Mouse (Mus musculus) skeletal muscle tissue, adult 2 months (tissue): Measurements from ENCODE around the gene Ubtf.

Experiments
- DNase-seq: peaks from one replicate; pipeline ENCODE4 v3.0.0-alpha.2; 2012; ENCODE audit warnings: low read depth, low spot score

Ubtf gene

GRCm38 (mm10) chr11:102347683-102348082 lies 28.1 kb upstream of the Ubtf start:
- DNase-seq, result no peak

GRCm38 (mm10) chr11:102346926-102347325 lies 27.4 kb upstream of the Ubtf start:
- DNase-seq, result no peak

- DNase-seq, result no peak
Observed at GRCm38 (mm10) chr11:102344458-102344857, 24.9 kb upstream of the Ubtf start.

- no peak for DNase-seq
Observed at GRCm38 (mm10) chr11:102342742-102343141, 23.2 kb upstream of the Ubtf start.

- no peak for DNase-seq
Observed at GRCm38 (mm10) chr11:102341101-102341500, 21.6 kb upstream of the Ubtf start.

GRCm38 (mm10) chr11:102339624-102340023 lies 20.1 kb upstream of the Ubtf start:
- DNase-seq, result no peak

- no peak for DNase-seq
Observed at GRCm38 (mm10) chr11:102339195-102339594, 19.7 kb upstream of the Ubtf start.

- peak; percentile 63 for DNase-seq
Observed at GRCm38 (mm10) chr11:102338561-102338960, 19.0 kb upstream of the Ubtf start.

GRCm38 (mm10) chr11:102337921-102338320 lies 18.4 kb upstream of the Ubtf start:
- no peak for DNase-seq

GRCm38 (mm10) chr11:102336191-102336590 lies 16.6 kb upstream of the Ubtf start:
- no peak for DNase-seq

GRCm38 (mm10) chr11:102334973-102335700 lies 15.6 kb upstream of the Ubtf start:
- DNase-seq, result peak; percentile 33

GRCm38 (mm10) chr11:102334010-102334409 lies 14.5 kb upstream of the Ubtf start:
- DNase-seq, result no peak

GRCm38 (mm10) chr11:102333061-102333460 lies 13.5 kb upstream of the Ubtf start:
- no peak for DNase-seq

GRCm38 (mm10) chr11:102331806-102332205 lies 12.3 kb upstream of the Ubtf start:
- no peak for DNase-seq

- no peak for DNase-seq
Observed at GRCm38 (mm10) chr11:102330039-102330438, 10.5 kb upstream of the Ubtf start.

GRCm38 (mm10) chr11:102329518-102329917 lies 10.0 kb upstream of the Ubtf start:
- no peak for DNase-seq

- no peak for DNase-seq
Observed at GRCm38 (mm10) chr11:102327839-102328238, 8.3 kb upstream of the Ubtf start.

- peak; percentile 65 for DNase-seq
Observed at GRCm38 (mm10) chr11:102327250-102327649, 7.7 kb upstream of the Ubtf start.

- no peak for DNase-seq
Observed at GRCm38 (mm10) chr11:102323516-102323915, 4.0 kb upstream of the Ubtf start.

- DNase-seq, result no peak
Observed at GRCm38 (mm10) chr11:102321931-102322330, 2.4 kb upstream of the Ubtf start.

GRCm38 (mm10) chr11:102320686-102321005 lies 1.1 kb upstream of the Ubtf start:
- DNase-seq, result peak; percentile 91

- DNase-seq, result peak; percentile 91
Observed at GRCm38 (mm10) chr11:102319941-102320685, 571 bp upstream of the Ubtf start.
